Mouse (Mus musculus) limb, embryonic 14.5 days (tissue): Measurements from ENCODE around the gene Itgb3. TPM values are rescaled to one million over a fixed set of nuclear protein-coding genes. Genes with fewer than 3 reads are reported as not detected.

Experiments used
- ATAC-seq: fragments of 200-750 bp; cut with Nextera tagmentation; 2 replicates; pipeline ENCODE4 v1.8.0; 2017; ENCODE audit warnings: low read depth, moderate number of reproducible peaks, moderate TSS enrichment; ENCODE audit not compliant: low FRiP score
- DNase-seq: peaks from one replicate; pipeline ENCODE4 v3.0.0-alpha.2; 2015; ENCODE audit warnings: low spot score
- H3K27ac ChIP-seq: fragments of 300-500 bp; sonication (generic); replicated peaks from 2 replicates; pipeline ENCODE4 v1.5.1; 2014; ENCODE audit warnings: low read depth, mild to moderate bottlenecking, low read length, moderate library complexity, mixed read lengths
- H3K27me3 ChIP-seq: fragments of 300-500 bp; sonication (generic); 2 replicates; pipeline ENCODE4 v1.6.1; 2014; ENCODE audit warnings: low read length, mixed read lengths; ENCODE audit not compliant: control insufficient read depth, insufficient read depth
- H3K36me3 ChIP-seq: fragments of 300-500 bp; sonication (generic); 2 replicates; pipeline ENCODE4 v1.6.1; 2014; ENCODE audit warnings: mild to moderate bottlenecking, low read length, moderate library complexity, mixed read lengths; ENCODE audit not compliant: control insufficient read depth, insufficient read depth
- H3K4me1 ChIP-seq: fragments of 300-500 bp; sonication (generic); 2 replicates; pipeline ENCODE4 v1.6.1; 2014; ENCODE audit warnings: antibody characterized with exemption, low read length, mixed read lengths; ENCODE audit not compliant: control insufficient read depth, insufficient read depth
- H3K4me2 ChIP-seq: fragments of 300-500 bp; sonication (generic); replicated peaks from 2 replicates; pipeline ENCODE4 v1.6.1; 2014; ENCODE audit warnings: low read depth, mild to moderate bottlenecking, low read length, moderate library complexity; ENCODE audit not compliant: severe bottlenecking
- H3K4me3 ChIP-seq: fragments of 300-500 bp; sonication (generic); replicated peaks from 2 replicates; pipeline ENCODE4 v1.5.1; 2014; ENCODE audit warnings: low read length
- H3K9ac ChIP-seq: fragments of 300-500 bp; sonication (generic); 2 replicates; pipeline ENCODE4 v1.6.1; 2014; ENCODE audit warnings: mild to moderate bottlenecking, low read depth, low read length, moderate library complexity; ENCODE audit not compliant: severe bottlenecking
- H3K9me3 ChIP-seq: fragments of 300-500 bp; sonication (generic); 2 replicates; pipeline ENCODE4 v1.6.1; 2016; ENCODE audit warnings: low read length; ENCODE audit not compliant: control insufficient read depth
- POLR2A ChIP-seq: fragments of 200-500 bp; IDR thresholded peaks from 2 replicates; pipeline ENCODE4 v1.8.0; 2012; ENCODE audit warnings: inconsistent platforms, mild to moderate bottlenecking, moderate library complexity, borderline replicate concordance; ENCODE audit not compliant: insufficient read depth, insufficient read length; ENCODE audit errors: extremely low read depth
- WGBS: fragments of 180-500 bp; shearing (Covaris S2); extraction: QIAGEN DNeasy Blood & Tissue Kit; methylation state at CpG from one replicate; pipeline ENCODE4 v1.1.7; 2014; 5-methylcytosine and 5-hydroxymethylcytosine counted together
- polyA plus RNA-seq, 2 experiments: library from polyadenylated mRNA; depleted of rRNA in 1 of 2; stranded (reverse) in 1 of 2; unstranded in 1 of 2; fragments of >200 nt; fragmentation: Nextera tagmentation in 1 of 2; extraction: Ambion mirVana in 1 of 2; gene quantifications; 2 replicates each; pipeline versions ENCODE4 v1.2.1 to v1.2.3; 2012 to 2014

The Itgb3 gene
- polyA plus RNA-seq, 2 experiments, result 1.4 to 2.9 TPM

DNA sequence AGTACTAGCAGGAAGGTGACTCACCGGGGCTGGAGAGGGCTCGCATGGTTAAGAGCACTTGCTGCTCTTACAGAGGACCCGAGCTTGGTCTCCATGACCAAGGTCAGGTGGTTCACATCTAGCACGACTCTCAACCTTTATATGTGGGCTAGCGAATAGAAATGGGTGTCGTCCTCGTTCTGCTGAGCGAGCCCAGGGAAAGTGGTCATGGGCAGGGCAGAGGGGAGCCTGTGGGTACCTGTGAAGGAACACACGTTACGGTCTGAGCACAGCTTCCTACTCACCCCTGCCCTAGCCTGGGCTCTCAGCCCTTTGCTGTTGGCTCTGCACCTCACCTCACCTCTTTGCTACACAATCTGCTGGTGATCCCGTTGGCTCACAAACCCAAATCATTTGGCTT lies 54.8 kb downstream of the Itgb3 start:
- no peak for DNase-seq
- Histone ChIP-seq H3K9ac (no peak overlapping the region), H3K27ac (no peak overlapping the region), H3K27me3 (no peaks in the 10 kb centered on the region), H3K4me3 (no peak overlapping the region), H3K4me2 (no peak overlapping the region), H3K36me3 (no peaks in the 10 kb centered on the region), H3K9me3 (no peaks in the 10 kb centered on the region), H3K4me1 (no peaks in the 10 kb centered on the region)
- no peak for TF ChIP-seq POLR2A
- WGBS, result 89% methylated on average over 11 of the region's 11 CpGs
- ATAC-seq, result no peak

DNA sequence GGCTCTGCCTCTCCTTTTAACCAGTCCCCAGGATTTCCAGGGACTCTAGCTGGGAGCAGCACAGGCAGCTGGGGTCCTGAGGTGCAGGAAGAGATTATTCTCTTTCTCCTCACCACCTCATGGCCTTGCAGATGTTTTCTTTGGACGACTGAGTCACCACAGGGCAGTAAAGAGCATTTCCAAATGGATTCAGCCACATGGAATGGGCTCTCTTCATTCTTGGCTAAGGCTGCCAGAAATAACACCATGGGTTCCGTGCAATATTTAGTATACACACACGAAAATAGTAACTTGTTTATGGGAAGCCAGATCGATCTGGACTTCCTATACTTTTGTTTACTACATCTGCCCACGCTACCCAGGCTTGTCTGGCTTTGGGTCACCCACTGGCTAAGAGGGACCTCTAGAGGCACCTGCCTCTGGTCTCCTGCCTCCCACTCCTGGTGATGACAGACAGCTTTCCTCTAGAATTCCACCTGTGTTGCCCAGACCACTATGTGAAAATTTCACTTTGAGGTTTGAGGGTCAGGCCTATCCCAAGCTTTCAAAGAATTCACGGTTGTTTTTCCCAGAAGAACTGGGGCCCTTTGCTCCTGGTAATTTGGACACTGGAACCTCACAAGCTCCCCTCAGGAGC lies 55.6 kb downstream of the Itgb3 start:
- Histone ChIP-seq H3K4me3 (no peak overlapping the region), H3K36me3 (no peaks in the 10 kb centered on the region), H3K9me3 (no peaks in the 10 kb centered on the region), H3K4me1 (no peaks in the 10 kb centered on the region), H3K27ac (no peak overlapping the region), H3K4me2 (no peak overlapping the region), H3K27me3 (no peaks in the 10 kb centered on the region), H3K9ac (no peak overlapping the region)
- WGBS, result 72% methylated on average over 6 of the region's 6 CpGs
- DNase-seq, result no peak
- TF ChIP-seq POLR2A, result no peak
- no peak for ATAC-seq

DNA sequence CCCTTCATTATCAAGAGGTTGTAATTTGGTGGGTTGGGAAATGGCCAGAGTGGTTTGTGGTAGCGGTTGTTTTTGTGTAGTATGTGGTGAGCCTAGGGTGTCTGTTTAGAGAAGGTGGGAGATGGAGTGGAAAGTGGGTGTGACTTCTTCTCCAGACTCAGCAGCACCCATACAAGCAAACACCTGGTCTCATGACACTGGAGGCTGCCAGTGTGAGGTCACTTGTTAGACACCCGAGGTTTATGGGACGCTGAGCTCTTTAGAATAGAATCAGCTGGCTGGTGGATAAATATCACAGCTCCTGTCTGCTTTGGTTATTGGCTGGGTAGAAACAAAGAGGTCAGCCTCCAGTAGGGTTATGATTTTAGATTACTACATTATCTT lies 56.1 kb downstream of the Itgb3 start:
- H3K4me2 ChIP-seq, result no peak overlapping the region
- DNase-seq (no peak), ATAC-seq (no peak)
- no peaks in the 10 kb centered on the region for H3K4me1 ChIP-seq
- WGBS, result 67% methylated on average over 3 of the region's 3 CpGs
- no peaks in the 10 kb centered on the region for H3K36me3 ChIP-seq
- H3K9ac ChIP-seq, result no peak overlapping the region
- H3K27me3 ChIP-seq, result no peaks in the 10 kb centered on the region
- TF ChIP-seq POLR2A, result no peak
- no peak overlapping the region for H3K4me3 ChIP-seq
- H3K9me3 ChIP-seq, result no peaks in the 10 kb centered on the region
- H3K27ac ChIP-seq, result no peak overlapping the region

DNA sequence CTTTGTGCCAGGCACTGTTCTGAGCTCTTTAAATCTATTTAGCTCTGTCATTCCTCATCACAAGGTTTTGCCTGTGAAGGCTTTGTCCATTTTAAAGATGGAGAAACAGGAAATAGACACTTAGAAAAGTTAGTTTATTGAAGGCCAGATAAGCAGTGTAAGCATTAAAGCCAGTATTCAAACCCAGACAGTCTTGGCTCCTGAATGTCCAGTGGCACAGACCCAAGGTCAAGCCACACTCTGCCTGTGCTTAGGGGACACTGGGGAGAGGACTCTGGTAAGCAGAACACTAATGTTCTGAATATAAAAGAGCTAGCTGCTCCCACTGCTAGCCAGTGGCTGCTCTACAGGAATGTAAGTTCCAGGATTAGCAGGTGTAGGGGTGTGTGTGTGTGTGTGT lies 56.6 kb downstream of the Itgb3 start:
- H3K27me3 ChIP-seq, result no peaks in the 10 kb centered on the region
- DNase-seq (no peak), ATAC-seq (no peak)
- H3K36me3 ChIP-seq, result no peaks in the 10 kb centered on the region
- H3K4me3 ChIP-seq, result no peak overlapping the region
- no peak overlapping the region for H3K4me2 ChIP-seq
- no peak for TF ChIP-seq POLR2A
- H3K9ac ChIP-seq, result no peak overlapping the region
- no peaks in the 10 kb centered on the region for H3K9me3 ChIP-seq
- no peaks in the 10 kb centered on the region for H3K4me1 ChIP-seq
- no peak overlapping the region for H3K27ac ChIP-seq

DNA sequence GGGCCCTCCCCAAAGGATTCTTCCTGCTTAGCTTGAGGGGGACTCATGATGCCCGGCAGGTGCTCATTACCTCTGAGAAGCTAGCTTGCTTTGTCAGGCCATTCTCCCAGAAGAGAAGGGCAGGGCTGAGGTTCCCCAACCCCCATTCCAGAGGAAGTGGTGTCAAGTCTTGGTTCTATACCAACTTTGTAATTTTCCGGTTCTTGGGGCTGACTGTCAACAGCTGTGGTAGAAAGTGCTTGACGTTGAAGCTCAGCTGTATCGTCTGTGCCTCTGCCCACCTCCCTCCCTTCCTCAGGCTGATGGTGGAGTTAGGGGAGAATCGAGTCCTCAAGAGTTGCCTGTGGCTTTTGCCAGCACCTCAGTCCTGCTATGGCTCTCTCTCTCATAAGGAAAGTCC lies 59.6 kb downstream of the Itgb3 start:
- WGBS, result 59% methylated on average over 5 of the region's 5 CpGs
- no peak for DNase-seq
- no peak overlapping the region for H3K4me3 ChIP-seq
- no peaks in the 10 kb centered on the region for H3K36me3 ChIP-seq
- H3K27ac ChIP-seq, result no peak overlapping the region
- no peaks in the 10 kb centered on the region for H3K4me1 ChIP-seq
- no peaks in the 10 kb centered on the region for H3K27me3 ChIP-seq
- no peak overlapping the region for H3K9ac ChIP-seq
- H3K4me2 ChIP-seq, result no peak overlapping the region
- TF ChIP-seq POLR2A, result no peak
- no peak for ATAC-seq
- no peaks in the 10 kb centered on the region for H3K9me3 ChIP-seq

DNA sequence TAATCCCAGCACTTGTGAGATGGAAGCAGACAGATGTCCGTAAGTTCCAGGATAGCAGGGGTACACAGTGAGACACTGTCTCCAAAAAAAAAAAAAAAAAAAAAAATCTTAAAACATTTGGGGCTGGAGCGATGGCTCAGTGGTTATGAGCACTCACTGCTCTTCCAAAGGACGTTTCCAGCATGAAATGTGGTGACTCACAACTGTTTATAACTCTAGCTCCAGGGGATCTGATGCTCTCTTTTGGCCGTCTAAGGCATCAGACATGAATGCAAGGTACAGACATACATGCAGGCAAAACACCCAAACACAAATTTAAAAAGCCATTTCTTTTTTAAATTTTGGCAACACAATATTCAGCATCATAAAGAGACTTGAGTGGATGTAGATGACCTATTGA lies 65.6 kb downstream of the Itgb3 start:
- H3K27ac ChIP-seq, result no peak overlapping the region
- ATAC-seq (no peak), DNase-seq (no peak)
- no peak overlapping the region for H3K4me3 ChIP-seq
- no peak for TF ChIP-seq POLR2A
- 76% methylated on average over 4 of the region's 4 CpGs for WGBS
- H3K27me3 ChIP-seq, result no peaks in the 10 kb centered on the region
- H3K36me3 ChIP-seq, result no peaks in the 10 kb centered on the region
- no peaks in the 10 kb centered on the region for H3K4me1 ChIP-seq
- no peak overlapping the region for H3K4me2 ChIP-seq
- no peak overlapping the region for H3K9ac ChIP-seq
- no peaks in the 10 kb centered on the region for H3K9me3 ChIP-seq
